Mouse (Mus musculus) lung, adult 10 weeks (tissue): ENCODE results near the gene Tmtc2. TPM values are rescaled to one million over a fixed set of nuclear protein-coding genes. Genes with fewer than 3 reads are reported as not detected.

Source experiments
- polyA plus RNA-seq: library from polyadenylated mRNA; stranded (reverse); fragments of 350-450 nt; fragmentation: Illumina TruSeq; extraction: RNeasy Lipid Tissue Mini Kit (QIAGEN cat#74804); gene quantifications from one replicate; pipeline ENCODE4 v1.2.3, GENCODE M21; 2014; ENCODE audit warnings: low read depth, low replicate concordance; ENCODE audit not compliant: insufficient read depth

Tmtc2 gene
- polyA plus RNA-seq: 15.2 TPM

GRCm38 (mm10) chr10:105573908-105574694 is at the start of gene Tmtc2:
Gene Tmtc2, minus strand, starts transcription at chr10:105574451.

